Mouse (Mus musculus): ENCODE results near the gene Pyroxd1. TPM values are rescaled to one million over a fixed set of nuclear protein-coding genes. Genes with fewer than 3 reads are reported as not detected.

The Pyroxd1 gene
- total and polyA plus RNA-seq, 3 experiments: 6.5 to 7.5 TPM; not detected in 1

DNA sequence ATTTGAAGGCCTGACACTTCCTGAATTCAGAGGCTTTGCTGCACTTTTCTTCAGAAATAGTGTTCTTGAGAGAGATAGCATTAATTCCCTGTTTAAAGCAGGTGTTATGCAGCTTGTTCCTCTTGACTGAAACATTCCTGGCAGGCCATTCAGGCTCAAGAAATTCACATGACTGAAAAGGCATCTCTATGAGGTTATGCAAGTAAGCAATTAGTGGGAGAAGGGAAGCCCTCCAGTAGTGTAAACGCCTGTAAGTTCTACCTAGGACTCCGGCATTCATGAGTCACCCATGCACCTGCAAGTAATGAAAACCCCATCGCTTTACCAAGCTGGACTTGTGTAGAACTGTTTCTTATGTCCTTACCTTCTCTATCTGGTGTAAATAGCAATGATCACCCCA, 24.1 kb downstream of the Pyroxd1 start:
- DNase-seq (ENCODE audit: low read depth, low spot score): no peak
- no peaks in the 10 kb centered on the region for H3K27me3 ChIP-seq (ENCODE audit: control insufficient read depth in 1 of 2, insufficient read depth in 2 of 2, low read length in 2 of 2)
- no peak overlapping the region for H3K9ac ChIP-seq (ENCODE audit: control insufficient read depth, low read depth, low read length, poor library complexity, severe bottlenecking)
- no peaks in the 10 kb centered on the region for H3K4me1 ChIP-seq (ENCODE audit: control insufficient read depth in 1 of 2, insufficient read depth in 2 of 2, low read length in 2 of 2)
- no peak overlapping the region for H3K27ac ChIP-seq (ENCODE audit: control insufficient read depth, low read depth, low read length)
- peaks cover 0 to 24% of the 10 kb centered on the region in 2 experiments; a peak in 2 of 4 replicates for H3K36me3 ChIP-seq (ENCODE audit: control insufficient read depth in 1 of 2, insufficient read depth in 2 of 2, low read length in 2 of 2)
- no peak overlapping the region for H3K4me3 ChIP-seq (ENCODE audit: control insufficient read depth in 1 of 2, insufficient read depth in 1 of 2, low read depth in 2 of 2, low read length in 2 of 2)
- H3K79me2 ChIP-seq (ENCODE audit: control insufficient read depth, insufficient read depth, low read length, poor library complexity): no peaks in the 10 kb centered on the region
- no peak for TF ChIP-seq MAX (IDR thresholded peaks at IDR 0.05; ENCODE audit: low read length)
- no peak for TF ChIP-seq NRF1 (IDR thresholded peaks at IDR 0.05; ENCODE audit: insufficient read depth, low read depth, low read length, poor library complexity, severe bottlenecking)
- TF ChIP-seq ETS1 (IDR thresholded peaks at IDR 0.05; ENCODE audit: low read depth, low read length): no peak
- no peak for TF ChIP-seq ZNF384 (IDR thresholded peaks at IDR 0.05; ENCODE audit: low read depth, low read length)
- no peak for TF ChIP-seq CHD1 (IDR thresholded peaks at IDR 0.05; ENCODE audit: low read depth, low read length)
- no peak for TF ChIP-seq NELFE (IDR thresholded peaks at IDR 0.05; ENCODE audit: low read depth, low read length)
- no peak for TF ChIP-seq ZKSCAN1 (IDR thresholded peaks at IDR 0.05; ENCODE audit: low read depth, low read length)
- no peak for TF ChIP-seq TCF12 (IDR thresholded peaks at IDR 0.05; ENCODE audit: low read depth, low read length)
- TF ChIP-seq E2F4 (IDR thresholded peaks at IDR 0.05; ENCODE audit: borderline replicate concordance, low read depth, low read length): no peak
- TF ChIP-seq JUND (IDR thresholded peaks at IDR 0.05; ENCODE audit: low read depth, low read length): no peak
- no peak for TF ChIP-seq POLR2AphosphoS2 (IDR thresholded peaks at IDR 0.05; ENCODE audit: low read length)
- TF ChIP-seq EP300 (IDR thresholded peaks at IDR 0.05; ENCODE audit: low read depth in 1 of 2, low read length in 2 of 2): no peak
- TF ChIP-seq MYB (IDR thresholded peaks at IDR 0.05; ENCODE audit: low read depth, low read length): no peak
- TF ChIP-seq CTCF (IDR thresholded peaks at IDR 0.05 in 2 of 3, conservative IDR thresholded peaks at IDR 0.05 in 1 of 3; ENCODE audit: control insufficient read depth in 1 of 3, insufficient read depth in 1 of 3, low read depth in 2 of 3, low read length in 3 of 3, poor library complexity in 1 of 3, severe bottlenecking in 1 of 3): no peak
- no peaks in the 10 kb centered on the region for H3K9me3 ChIP-seq (replicated peaks; ENCODE audit: insufficient read depth, low read length)

DNA sequence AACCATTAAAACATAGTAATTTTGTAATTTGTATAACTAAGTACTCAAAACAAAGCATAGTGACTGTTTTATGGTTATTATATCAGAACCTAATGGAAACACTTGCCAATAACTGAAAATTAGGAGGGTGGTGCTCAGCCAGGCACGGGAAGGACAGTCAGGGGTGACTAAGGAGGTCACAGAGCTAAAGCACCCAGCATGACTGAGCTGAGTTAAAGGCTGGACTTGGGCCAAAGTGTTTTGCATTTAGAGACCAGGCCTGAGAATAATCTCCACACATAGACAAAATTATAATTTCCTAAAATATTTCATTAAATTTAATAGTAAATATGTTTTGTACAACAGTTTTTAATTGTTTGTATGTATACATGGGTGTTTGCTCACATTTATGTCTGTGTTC, 31.6 kb downstream of the Pyroxd1 start:
- Histone ChIP-seq H3K27me3 (ENCODE audit: control insufficient read depth in 1 of 2, insufficient read depth in 2 of 2, low read length in 2 of 2) (no peaks in the 10 kb centered on the region), H3K4me1 (ENCODE audit: control insufficient read depth in 1 of 2, insufficient read depth in 2 of 2, low read length in 2 of 2) (peaks cover 2 to 5% of the 10 kb centered on the region in 2 experiments; a peak in 2 of 4 replicates), H3K27ac (ENCODE audit: control insufficient read depth, low read depth, low read length) (no peak overlapping the region), H3K79me2 (ENCODE audit: control insufficient read depth, insufficient read depth, low read length, poor library complexity) (peaks cover 10% of the 10 kb centered on the region; the same call in 1 of the 2 replicates), H3K36me3 (ENCODE audit: control insufficient read depth in 1 of 2, insufficient read depth in 2 of 2, low read length in 2 of 2) (peaks cover 6 to 9% of the 10 kb centered on the region in 2 experiments), H3K9ac (ENCODE audit: control insufficient read depth, low read depth, low read length, poor library complexity, severe bottlenecking) (no peak overlapping the region), H3K4me3 (ENCODE audit: control insufficient read depth in 1 of 2, insufficient read depth in 1 of 2, low read depth in 2 of 2, low read length in 2 of 2) (no peak overlapping the region), H3K9me3 (replicated peaks; ENCODE audit: insufficient read depth, low read length) (no peaks in the 10 kb centered on the region)
- TF ChIP-seq NELFE (IDR thresholded peaks at IDR 0.05; ENCODE audit: low read depth, low read length): no peak
- TF ChIP-seq CHD1 (IDR thresholded peaks at IDR 0.05; ENCODE audit: low read depth, low read length): no peak
- TF ChIP-seq CHD2 (IDR thresholded peaks at IDR 0.05; ENCODE audit: low read length): no peak
- no peak for TF ChIP-seq MXI1 (IDR thresholded peaks at IDR 0.05; ENCODE audit: low read depth, low read length)
- no peak for TF ChIP-seq HCFC1 (IDR thresholded peaks at IDR 0.05; ENCODE audit: low read depth, low read length)
- TF ChIP-seq POLR2AphosphoS5 (IDR thresholded peaks at IDR 0.05; ENCODE audit: borderline replicate concordance, low read depth, low read length): no peak
- no peak for TF ChIP-seq MYC (IDR thresholded peaks at IDR 0.05; ENCODE audit: low read depth, low read length)
- no peak for TF ChIP-seq RCOR1 (IDR thresholded peaks at IDR 0.05; ENCODE audit: low read depth, low read length)
- no peak for TF ChIP-seq SMC3 (IDR thresholded peaks at IDR 0.05; ENCODE audit: low read depth, low read length)
- no peak for TF ChIP-seq POLR2A (IDR thresholded peaks at IDR 0.05; ENCODE audit: control insufficient read depth in 1 of 2, insufficient read depth in 1 of 2, low read depth in 1 of 2, low read length in 2 of 2, poor library complexity in 1 of 2)
- no peak for TF ChIP-seq USF1 (IDR thresholded peaks at IDR 0.05; ENCODE audit: low read depth, low read length)
- DNase-seq (ENCODE audit: low read depth, low spot score): no peak

All from MEL (cell line).